Mouse (Mus musculus) erythroblast, adult 5-6 weeks (primary cell): ENCODE measurements around the gene Olfr477. TPM values are rescaled to one million over a fixed set of nuclear protein-coding genes. Genes with fewer than 3 reads are reported as not detected.
"Not testable (repeated sequence)": the region's sequence is repeated elsewhere in the genome, so short reads cannot be mapped to it uniquely, and the experiment has no call there.

Experiments
- ATAC-seq: replicated peaks from 2 replicates; pipeline ENCODE4 v1.8.0; 2016; ENCODE audit warnings: moderate number of reproducible peaks, mild to moderate bottlenecking, moderate TSS enrichment, inconsistent platforms; ENCODE audit not compliant: poor library complexity, low FRiP score, severe bottlenecking
- total RNA-seq, 2 experiments: library from RNA; stranded (forward) in 1 of 2; stranded (reverse) in 1 of 2; fragments of 150-400 nt in 1 of 2; fragments of 200-764, 138-1000 nt in 1 of 2; gene quantifications; 2 replicates each; pipeline versions ENCODE4 v1.2.3 to v1.2.4; 2015 to 2017; ENCODE audit warnings: low replicate concordance in 2 of 2

The Olfr477 gene
- total RNA-seq (2015; ENCODE audit: low replicate concordance) (not detected in 2 replicates), total RNA-seq (2017; ENCODE audit: low replicate concordance) (not detected in 2 replicates)

GRCm38 (mm10) chr7:107986393-107986792 is at the start of gene Olfr477:
TSS of gene Olfr477 (plus strand) at chr7:107986693.
- ATAC-seq = no peak

GRCm38 (mm10) chr7:107952539-107952938 is 34.0 kb upstream of the Olfr477 start:
- ATAC-seq = not testable (repeated sequence)

- no peak for ATAC-seq
Measured at GRCm38 (mm10) chr7:107954343-107954742, 32.1 kb upstream of the Olfr477 start, which contains the start of gene Olfr474. TSS of gene Olfr474 (plus strand) at chr7:107954643.

- ATAC-seq = no peak
Measured at GRCm38 (mm10) chr7:107964503-107964902, 22.0 kb upstream of the Olfr477 start, which contains the start of gene Olfr476. TSS of gene Olfr476 (plus strand) at chr7:107964803.

- not testable (repeated sequence) for ATAC-seq
Measured at GRCm38 (mm10) chr7:108014256-108014655, 27.8 kb downstream of the Olfr477 start.

- ATAC-seq = no peak
Measured at GRCm38 (mm10) chr7:108033889-108034288, 47.4 kb downstream of the Olfr477 start, which contains the start of gene Olfr478. TSS of gene Olfr478 (minus strand) at chr7:108033989.

Other genes starting within 250 kb of the Olfr477 start
- gene Cyb5r2, start 228.7 kb upstream of the Olfr477 start, total RNA-seq (2015; ENCODE audit: low replicate concordance) = not detected in 2 replicates
- 0.14 TPM in 1 of 2 replicates, not detected in the other for gene Cyb5r2, start 228.7 kb upstream of the Olfr477 start, total RNA-seq (2017; ENCODE audit: low replicate concordance)
- not detected in 2 replicates for gene Ovch2, start 185.5 kb upstream of the Olfr477 start, total RNA-seq (2015; ENCODE audit: low replicate concordance)
- not detected in 2 replicates for gene Ovch2, start 185.5 kb upstream of the Olfr477 start, total RNA-seq (2017; ENCODE audit: low replicate concordance)
- not detected in 2 replicates for gene Olfr467, start 174.4 kb upstream of the Olfr477 start, total RNA-seq (2015; ENCODE audit: low replicate concordance)
- gene Olfr467, start 174.4 kb upstream of the Olfr477 start, total RNA-seq (2017; ENCODE audit: low replicate concordance) = not detected in 2 replicates
- gene Olfr469, start 161.2 kb upstream of the Olfr477 start, total RNA-seq (2015; ENCODE audit: low replicate concordance) = not detected in 2 replicates
- not detected in 2 replicates for gene Olfr469, start 161.2 kb upstream of the Olfr477 start, total RNA-seq (2017; ENCODE audit: low replicate concordance)
- not detected in 2 replicates for gene Olfr470, start 139.2 kb upstream of the Olfr477 start, total RNA-seq (2015; ENCODE audit: low replicate concordance)
- gene Olfr470, start 139.2 kb upstream of the Olfr477 start, total RNA-seq (2017; ENCODE audit: low replicate concordance) = 0.43 TPM in 1 of 2 replicates, not detected in the other
- not detected in 2 replicates for gene Olfr472, start 88.8 kb upstream of the Olfr477 start, total RNA-seq (2015; ENCODE audit: low replicate concordance)
- gene Olfr472, start 88.8 kb upstream of the Olfr477 start, total RNA-seq (2017; ENCODE audit: low replicate concordance) = not detected in 2 replicates
- gene Olfr473, start 56.2 kb upstream of the Olfr477 start, total RNA-seq (2015; ENCODE audit: low replicate concordance) = not detected in 2 replicates
- gene Olfr473, start 56.2 kb upstream of the Olfr477 start, total RNA-seq (2017; ENCODE audit: low replicate concordance) = not detected in 2 replicates
- not detected in 2 replicates for gene Olfr474, start 32.0 kb upstream of the Olfr477 start, total RNA-seq (2015; ENCODE audit: low replicate concordance)
- not detected in 2 replicates for gene Olfr474, start 32.0 kb upstream of the Olfr477 start, total RNA-seq (2017; ENCODE audit: low replicate concordance)
- gene Olfr476, start 21.9 kb upstream of the Olfr477 start, total RNA-seq (2015; ENCODE audit: low replicate concordance) = not detected in 2 replicates
- not detected in 2 replicates for gene Olfr476, start 21.9 kb upstream of the Olfr477 start, total RNA-seq (2017; ENCODE audit: low replicate concordance)
- not detected in 2 replicates for gene Olfr478, start 47.3 kb downstream of the Olfr477 start, total RNA-seq (2015; ENCODE audit: low replicate concordance)
- not detected in 2 replicates for gene Olfr478, start 47.3 kb downstream of the Olfr477 start, total RNA-seq (2017; ENCODE audit: low replicate concordance)
- gene Olfr479, start 64.0 kb downstream of the Olfr477 start, total RNA-seq (2015; ENCODE audit: low replicate concordance) = not detected in 2 replicates
- gene Olfr479, start 64.0 kb downstream of the Olfr477 start, total RNA-seq (2017; ENCODE audit: low replicate concordance) = not detected in 2 replicates
- gene Olfr480, start 80.7 kb downstream of the Olfr477 start, total RNA-seq (2015; ENCODE audit: low replicate concordance) = not detected in 2 replicates
- 0.28 TPM in 1 of 2 replicates, not detected in the other for gene Olfr480, start 80.7 kb downstream of the Olfr477 start, total RNA-seq (2017; ENCODE audit: low replicate concordance)
- not detected in 2 replicates for gene Olfr481, start 93.2 kb downstream of the Olfr477 start, total RNA-seq (2015; ENCODE audit: low replicate concordance)
- not detected in 2 replicates for gene Olfr481, start 93.2 kb downstream of the Olfr477 start, total RNA-seq (2017; ENCODE audit: low replicate concordance)
- gene Olfr482, start 110.9 kb downstream of the Olfr477 start, total RNA-seq (2015; ENCODE audit: low replicate concordance) = not detected in 2 replicates
- gene Olfr482, start 110.9 kb downstream of the Olfr477 start, total RNA-seq (2017; ENCODE audit: low replicate concordance) = not detected in 2 replicates
- not detected in 2 replicates for gene Olfr483, start 114.2 kb downstream of the Olfr477 start, total RNA-seq (2015; ENCODE audit: low replicate concordance)
- not detected in 2 replicates for gene Olfr483, start 114.2 kb downstream of the Olfr477 start, total RNA-seq (2017; ENCODE audit: low replicate concordance)
- not detected in 2 replicates for gene Olfr484, start 140.8 kb downstream of the Olfr477 start, total RNA-seq (2015; ENCODE audit: low replicate concordance)
- gene Olfr484, start 140.8 kb downstream of the Olfr477 start, total RNA-seq (2017; ENCODE audit: low replicate concordance) = 1.1 TPM in 1 of 2 replicates, not detected in the other
- gene Olfr485, start 173.2 kb downstream of the Olfr477 start, total RNA-seq (2015; ENCODE audit: low replicate concordance) = not detected in 2 replicates
- not detected in 2 replicates for gene Olfr485, start 173.2 kb downstream of the Olfr477 start, total RNA-seq (2017; ENCODE audit: low replicate concordance)
- not detected in 2 replicates for gene Olfr486, start 186.0 kb downstream of the Olfr477 start, total RNA-seq (2015; ENCODE audit: low replicate concordance)
- gene Olfr486, start 186.0 kb downstream of the Olfr477 start, total RNA-seq (2017; ENCODE audit: low replicate concordance) = not detected in 2 replicates
- not detected in 2 replicates for gene Olfr487, start 227.9 kb downstream of the Olfr477 start, total RNA-seq (2015; ENCODE audit: low replicate concordance)
- not detected in 2 replicates for gene Olfr487, start 227.9 kb downstream of the Olfr477 start, total RNA-seq (2017; ENCODE audit: low replicate concordance)